Mouse (Mus musculus): ENCODE results near the gene Gm11214.

GRCm38 (mm10) chr4:63685253-63685525 lies 22.0 kb upstream of the Gm11214 start:
- TF ChIP-seq CTCF (IDR thresholded peaks at IDR 0.05; ENCODE audit: low read depth): no peak
- TF ChIP-seq EP300 (optimal IDR thresholded peaks at IDR 0.05): no peak
